Mouse (Mus musculus) left cerebral cortex, postnatal 10 days (tissue): ENCODE measurements around the gene Parp3. TPM values are rescaled to one million over a fixed set of nuclear protein-coding genes. Genes with fewer than 3 reads are reported as not detected.

ENCODE experiments used
- DNase-seq, 2 experiments: peaks; one replicate each; pipeline ENCODE4 v3.0.0; 2021 to 2022; ENCODE audit warnings: low spot score in 2 of 2, mixed read lengths in 1 of 2; ENCODE audit errors: extremely low spot score in 1 of 2
- intact Hi-C: fragments of 180-260 bp; cut with DNase I; formaldehyde crosslinking; loops from one replicate; pipeline ENCODE4 v1.15.1; 2025
- total RNA-seq, 2 experiments: library from RNA; stranded (reverse); gene quantifications; 2 replicates each; pipeline ENCODE4 v1.2.3; 2021

Gene Parp3
- total RNA-seq, 2 experiments from 2014 or later, result 2.5 to 3.2 TPM

DNA sequence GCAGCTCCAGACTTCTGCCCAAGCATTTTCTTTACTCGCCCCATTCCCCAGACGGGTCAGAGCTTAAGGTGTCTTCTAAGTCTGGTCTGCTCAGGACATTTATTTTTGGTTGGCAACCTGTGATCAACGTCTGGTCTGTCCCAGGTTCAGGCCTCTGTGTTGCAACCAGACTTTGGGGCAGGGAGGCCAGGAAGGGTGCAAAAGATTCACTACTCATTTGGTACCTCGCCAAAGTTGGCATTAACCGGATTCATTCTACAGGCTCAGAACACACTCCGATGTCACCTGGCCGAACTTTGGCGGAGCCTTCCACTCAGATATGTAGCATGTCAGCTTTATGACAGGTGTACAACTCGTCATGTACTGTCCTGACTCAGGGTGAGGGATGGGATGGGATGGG is 28.8 kb downstream of the Parp3 start:
- intact Hi-C loops, result no loop called here

DNA sequence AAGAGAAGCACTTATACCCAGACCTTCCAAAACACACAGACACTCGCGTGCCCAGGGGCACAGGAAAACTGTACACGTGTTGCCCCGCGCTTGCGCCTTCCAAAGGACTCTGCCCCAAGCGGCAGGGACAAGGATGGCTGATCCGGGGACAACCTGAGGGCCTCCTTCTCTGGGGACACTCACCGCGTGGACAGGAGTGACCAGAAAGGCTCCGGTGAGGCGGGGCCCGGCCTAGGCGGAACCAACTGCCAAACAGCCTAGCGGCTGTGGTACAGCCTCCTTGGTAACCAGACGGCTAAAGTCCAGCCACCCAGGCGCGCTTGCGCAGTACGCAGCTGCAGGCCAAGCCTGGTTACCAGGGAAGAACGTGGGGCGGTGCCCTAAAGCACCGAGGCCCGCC is 29.4 kb downstream of the Parp3 start, which contains the start of the genes Abhd14b and Abhd14a:
Gene Abhd14b (plus strand): TSS at position 112 of the 400 bp plus-strand sequence.
Gene Abhd14a (minus strand): TSS at position 331 of the 400 bp plus-strand sequence.
- intact Hi-C loops, result no loop called here
- DNase-seq, result peak; percentile 82 to 93

More for the DNA sequence above, 28.8 kb downstream of the Parp3 start:
- peak in 1 of 2 experiments; percentile 31 for DNase-seq

DNA sequence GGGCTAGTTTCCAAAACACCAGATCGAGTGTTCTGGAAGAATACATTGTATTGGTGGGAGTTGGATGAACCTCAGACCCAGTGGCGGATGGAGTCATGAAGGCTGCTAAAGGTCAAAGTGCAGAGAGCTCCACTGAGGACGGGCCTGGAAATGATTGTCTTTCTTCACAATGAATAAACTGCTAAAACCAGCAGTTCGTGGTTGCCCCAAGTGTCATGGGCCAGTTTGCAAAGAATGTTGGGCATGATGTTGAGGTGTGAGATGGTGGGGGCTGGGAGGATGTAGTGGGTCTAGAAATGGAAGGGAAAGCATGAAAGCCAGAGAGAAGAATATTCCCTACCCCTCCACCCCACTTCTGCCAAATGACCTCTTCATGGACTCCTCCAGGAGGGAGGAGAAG is 31.9 kb downstream of the Parp3 start:
- intact Hi-C loops, result no loop called here
- DNase-seq, result no peak

- intact Hi-C loops, result no loop called here
- DNase-seq, result no peak
Measured at GRCm38 (mm10) chr9:106442680-106443079, 34.1 kb downstream of the Parp3 start.

DNA sequence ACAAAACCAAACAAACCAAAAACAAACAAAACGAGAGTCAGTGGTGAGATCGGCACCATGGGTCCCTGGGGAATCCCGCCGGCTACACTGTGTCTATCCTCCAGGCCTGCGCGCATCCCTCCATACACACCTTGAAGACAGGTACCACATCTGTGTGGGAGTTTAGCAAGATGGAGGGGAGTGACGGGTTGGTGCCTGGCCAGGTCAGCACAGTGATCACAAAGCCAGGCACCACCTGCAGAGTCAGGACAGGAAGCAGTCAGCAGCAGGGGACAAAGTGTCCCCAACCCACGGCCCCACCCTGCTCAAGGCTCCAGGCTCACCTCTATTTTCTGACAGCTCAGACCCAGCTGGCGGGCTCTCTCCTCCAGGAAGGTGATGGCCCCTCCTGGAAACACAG is 40.2 kb downstream of the Parp3 start:
- intact Hi-C loops, result no loop called here
- no peak for DNase-seq

- intact Hi-C loops, result no loop called here
- no peak for DNase-seq
Measured at GRCm38 (mm10) chr9:106433389-106433788, 43.4 kb downstream of the Parp3 start.

GRCm38 (mm10) chr9:106430015-106430264 is 46.8 kb downstream of the Parp3 start:
- intact Hi-C loops, result no loop called here
- DNase-seq, result no peak

- intact Hi-C loops, result loop anchor here (10.0 kb wide), 2 partner anchors 215 to 255 kb away; partner anchors contain the start of gene Wdr82
- peak; percentile 93 to 94 for DNase-seq
Measured at GRCm38 (mm10) chr9:106429221-106430014, 47.3 kb downstream of the Parp3 start, which contains the start of gene Rpl29. TSS of gene Rpl29 (plus strand) at chr9:106429454.

DNA sequence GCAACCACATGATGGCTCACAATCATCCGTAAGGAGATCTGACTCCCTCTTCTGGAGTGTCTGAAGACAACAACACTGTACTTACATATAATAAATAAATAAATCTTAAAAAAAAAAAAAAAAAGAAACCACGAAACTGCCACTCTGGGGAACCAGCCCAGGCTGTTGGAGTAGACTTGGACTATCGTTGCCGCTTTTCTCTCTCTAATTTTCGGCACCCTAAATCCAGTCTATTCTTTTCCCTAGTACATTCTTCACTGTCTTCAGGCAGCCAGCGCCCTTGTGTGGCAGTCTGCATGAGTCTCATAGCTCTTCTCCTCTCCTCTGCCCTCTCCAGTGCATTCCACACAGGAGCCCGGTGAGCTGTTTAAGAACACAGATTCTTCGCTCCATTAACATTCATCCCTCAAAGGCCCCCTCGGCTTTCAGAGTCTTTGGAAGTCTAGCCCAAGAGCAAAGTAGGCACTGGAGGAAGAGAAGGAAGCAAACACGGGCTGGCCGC is 48.0 kb downstream of the Parp3 start:
- intact Hi-C loops, result loop anchor here (10.0 kb wide), 2 partner anchors 214 to 254 kb away; partner anchors contain the start of gene Wdr82
- DNase-seq, result no peak

- peak; percentile 89 to 90 for DNase-seq
- intact Hi-C loops, result loop anchor here (1.0 to 10.0 kb wide), 4 partner anchors 53 to 247 kb away; partner anchors contain the start of genes Dusp7 and Wdr82
Measured at GRCm38 (mm10) chr9:106421865-106422160, 54.9 kb downstream of the Parp3 start.

GRCm38 (mm10) chr9:106421033-106421864 is 55.5 kb downstream of the Parp3 start:
- intact Hi-C loops, result loop anchor here (1.0 to 10.0 kb wide), 4 partner anchors 52 to 246 kb away; partner anchors contain the start of genes Dusp7 and Wdr82
- no peak for DNase-seq

DNA sequence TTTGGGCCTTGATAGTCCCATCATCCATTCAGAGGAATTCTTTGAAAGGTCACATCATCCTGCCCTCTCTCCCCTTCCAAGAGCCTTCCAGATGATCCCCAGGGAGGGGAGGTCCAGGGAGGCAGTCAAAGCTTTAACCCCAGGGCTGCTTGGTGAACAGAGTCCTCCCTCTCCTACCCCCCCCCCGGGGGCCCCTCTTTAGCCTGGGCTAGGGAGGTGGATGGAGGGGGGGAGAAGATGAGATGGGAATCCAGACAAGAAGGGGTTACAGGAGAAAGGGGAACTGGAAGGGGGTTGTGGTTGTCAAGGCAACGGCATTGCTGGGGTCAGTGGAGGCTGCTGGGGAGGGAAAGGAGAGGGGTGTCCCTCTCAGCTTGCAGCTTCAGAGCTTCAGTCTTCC is 56.1 kb downstream of the Parp3 start:
- no peak for DNase-seq
- intact Hi-C loops, result loop anchor here (1.0 to 10.0 kb wide), 4 partner anchors 52 to 246 kb away; partner anchors contain the start of genes Dusp7 and Wdr82

Other genes starting within 250 kb of the Parp3 start
- 100 to 1,000 TPM; 125 to 127 TPM for gene Alas1, start 228.3 kb downstream of the Parp3 start, total RNA-seq
- gene Poc1a, start 195.9 kb downstream of the Parp3 start, total RNA-seq, result 10 to 100 TPM; 15.6 to 17.8 TPM
- 10 to 100 TPM; 80.7 to 82.0 TPM for gene Dusp7, start 108.3 kb downstream of the Parp3 start, total RNA-seq
- 100 to 1,000 TPM; 378 to 397 TPM for gene Rpl29, start 47.5 kb downstream of the Parp3 start, total RNA-seq
- 1 to 10 TPM; 9.2 to 9.3 TPM for gene Acy1, start 38.6 kb downstream of the Parp3 start, total RNA-seq
- 10 to 100 TPM in 1 of 2 experiments, 1 to 10 TPM in 1; 9.7 to 10.3 TPM for gene Abhd14b, start 29.5 kb downstream of the Parp3 start, total RNA-seq
- 10 to 100 TPM; 55.7 to 59.6 TPM for gene Abhd14a, start 29.3 kb downstream of the Parp3 start, total RNA-seq
- 100 to 1,000 TPM; 222 to 242 TPM for gene Pcbp4, start 23.7 kb downstream of the Parp3 start, total RNA-seq
- 1 to 10 TPM; 2.2 to 2.8 TPM for gene Gpr62, start 11.0 kb downstream of the Parp3 start, total RNA-seq
- gene Rrp9, start 986 bp downstream of the Parp3 start, total RNA-seq, result 10 to 100 TPM; 37.3 to 37.7 TPM
- not detected for gene Iqcf1, start 23.0 kb upstream of the Parp3 start, total RNA-seq
- gene Iqcf5, start 37.6 kb upstream of the Parp3 start, total RNA-seq, result 1 to 10 TPM in 1 of 2 experiments, under 1 TPM in 1; 0.92 to 1.2 TPM
- not detected for gene Iqcf3, start 84.7 kb upstream of the Parp3 start, total RNA-seq
- gene Iqcf4, start 94.0 kb upstream of the Parp3 start, total RNA-seq, result not detected
- not detected for gene Iqcf6, start 149.6 kb upstream of the Parp3 start, total RNA-seq
- 10 to 100 TPM; 54.5 to 58.8 TPM for gene Grm2, start 179.1 kb upstream of the Parp3 start, total RNA-seq
- gene Tex264, start 209.0 kb upstream of the Parp3 start, total RNA-seq, result 100 to 1,000 TPM in 1 of 2 experiments, 10 to 100 TPM in 1; 90.9 to 104 TPM